ENCODE assay signal across 27 mouse cellular contexts in genomic region chr17:43531192-43531591, GRCm38 (mm10). TPM values are rescaled to one million over a fixed set of nuclear protein-coding genes. Genes with fewer than 3 reads are reported as not detected.
"Had no signal": no experiment of that assay in that cellular context is flagged by ENCODE, and none has a peak within 500 bp of the region (broad histone marks: within the 10 kb centered on the region; RNA-seq: fewer than 3 reads in every experiment).

No protein-coding gene starts in this region.

- H3K27ac ChIP-seq: liver, embryonic 14.5 days; midbrain, embryonic 10.5 days; midbrain, embryonic 13.5 days; neural tube, embryonic 13.5 days; neural tube, embryonic 15.5 days; stomach, embryonic 15.5 days; stomach, postnatal 0 days had no signal

- H3K4me3 ChIP-seq: midbrain, embryonic 10.5 days; midbrain, embryonic 13.5 days; myocyte; neural tube, embryonic 13.5 days; neural tube, embryonic 15.5 days; stomach, embryonic 15.5 days had no signal

- H3K9ac ChIP-seq: liver, embryonic 14.5 days; lung, embryonic 14.5 days; midbrain, embryonic 13.5 days; neural tube, embryonic 13.5 days; neural tube, embryonic 15.5 days; stomach, embryonic 15.5 days had no signal

- ATAC-seq: midbrain, embryonic 13.5 days; midbrain, embryonic 16.5 days had no signal

- DNase-seq: lung, adult 18-20 months; lung, embryonic 14.5 days; lung, postnatal 10 days; lung, postnatal 4 days; retina, postnatal 1 day; right cerebral cortex, adult 18-20 months; right cerebral cortex, postnatal 25 days; right cerebral cortex, postnatal 4 days; spleen, adult 18-20 months; thymus, adult 2 months; thymus, postnatal 25 days; thymus, postnatal 4 days had no signal

- H3K4me2 ChIP-seq: lung, embryonic 14.5 days; midbrain, embryonic 13.5 days; neural tube, embryonic 13.5 days; neural tube, embryonic 15.5 days; stomach, embryonic 15.5 days had no signal

- H3K4me1 ChIP-seq: stomach, embryonic 15.5 days had no signal

- H3K36me3 ChIP-seq: midbrain, embryonic 10.5 days; midbrain, embryonic 13.5 days; neural tube, embryonic 13.5 days; neural tube, embryonic 15.5 days; stomach, embryonic 15.5 days had no signal

- H3K27me3 ChIP-seq: midbrain, embryonic 13.5 days; neural tube, embryonic 13.5 days; neural tube, embryonic 15.5 days; stomach, embryonic 15.5 days had no signal

- H3K9me3 ChIP-seq: midbrain, embryonic 10.5 days; neural tube, embryonic 13.5 days; neural tube, embryonic 15.5 days; stomach, embryonic 15.5 days had no signal

RNA-seq across cellular contexts. Expression of gene Ankrd66, which starts 12.2 kb away (rescaled TPM):
- total RNA-seq: megakaryocyte-erythroid progenitor cell, adult 5-6 weeks had no signal
- polyA plus RNA-seq: liver, embryonic 16.5 days; small intestine, adult 2 months; stomach, postnatal 0 days; thymus, adult 2 months had no signal

RNA-seq across cellular contexts. Expression of gene Mep1a, which starts 28.6 kb away (rescaled TPM):
- total RNA-seq: megakaryocyte-erythroid progenitor cell, adult 5-6 weeks had no signal
- polyA plus RNA-seq: lung, embryonic 14.5 days; lung, embryonic 16.5 days; midbrain, embryonic 10.5 days; midbrain, embryonic 16.5 days; myocyte; neural tube, embryonic 11.5 days; neural tube, embryonic 13.5 days; urinary bladder, adult 2 months had no signal

RNA-seq across cellular contexts. Expression of gene Pla2g7, which starts 36.7 kb away (rescaled TPM):
- total RNA-seq: megakaryocyte-erythroid progenitor cell, adult 5-6 weeks had no signal
